Comparison of ENCODE assay signal across 15 mouse cellular contexts in the genomic region with DNA sequence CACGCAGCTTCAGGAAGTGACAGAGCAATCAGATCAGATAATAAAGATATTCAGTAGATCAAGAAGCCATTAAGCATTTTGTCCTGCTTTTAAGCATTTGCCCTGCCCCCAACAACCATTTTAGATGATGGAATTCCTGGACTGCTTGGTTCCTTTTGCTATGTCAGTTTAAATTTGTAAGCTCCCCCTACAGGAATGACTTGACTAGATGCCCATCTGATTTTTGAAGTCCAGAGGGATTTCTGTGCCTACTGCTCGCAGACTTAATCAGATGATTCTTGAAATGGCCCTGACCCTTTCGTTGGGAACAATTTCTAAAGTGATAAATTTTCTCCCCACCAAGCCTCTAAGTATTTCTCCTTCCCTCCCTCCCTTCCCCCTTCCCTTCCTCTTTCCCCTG. TPM values are rescaled to one million over a fixed set of nuclear protein-coding genes. Genes with fewer than 3 reads are reported as not detected.
A peak's percentile ranks its signal among the peaks of the same experiment; 100 is the strongest.
DNase-seq lines count a peak whose midpoint lies in the region; ATAC-seq and TF ChIP-seq lines count a peak whose summit lies in the region.
"Had no signal": no experiment of that assay in that cellular context is flagged by ENCODE, and none has a peak within 500 bp of the region (broad histone marks: within the 10 kb centered on the region; RNA-seq: fewer than 3 reads in every experiment).

No protein-coding gene starts in this region.

- H3K9ac ChIP-seq in heart, postnatal 0 days (replicated peaks; ENCODE audit: low read depth, low read length): no peak overlapping the region
- H3K9ac ChIP-seq in lung, postnatal 0 days (replicated peaks; ENCODE audit: low read depth): no peak overlapping the region
- H3K9ac ChIP-seq: liver, embryonic 12.5 days; midbrain, embryonic 12.5 days had no signal

- no peak for TF ChIP-seq CTCF in heart, postnatal 0 days (IDR thresholded peaks at IDR 0.05; ENCODE audit: low read depth)
- peak; percentile 25; the same call in 1 of the 2 replicates for TF ChIP-seq CTCF in lung, postnatal 0 days (IDR thresholded peaks at IDR 0.05)

- H3K36me3 ChIP-seq in heart, postnatal 0 days (replicated peaks; ENCODE audit: control insufficient read depth, insufficient read depth, low read length): no peaks in the 10 kb centered on the region
- no peaks in the 10 kb centered on the region for H3K36me3 ChIP-seq in lung, postnatal 0 days (ENCODE audit: insufficient read depth, low read length)
- H3K36me3 ChIP-seq in limb, embryonic 10.5 days: no peaks in the 10 kb centered on the region
- H3K36me3 ChIP-seq: G1E; liver, embryonic 12.5 days; midbrain, embryonic 12.5 days had no signal

- 17% methylated on average over 3 of the region's 3 CpGs for WGBS in heart, postnatal 0 days
- 26% methylated on average over 3 of the region's 3 CpGs for WGBS in lung, postnatal 0 days
- WGBS in limb, embryonic 10.5 days: 60% methylated on average over 3 of the region's 3 CpGs

- H3K9me3 ChIP-seq in heart, postnatal 0 days (replicated peaks; ENCODE audit: control insufficient read depth, low read length): no peaks in the 10 kb centered on the region
- H3K9me3 ChIP-seq in lung, postnatal 0 days (ENCODE audit: low read length): no peaks in the 10 kb centered on the region
- no peaks in the 10 kb centered on the region for H3K9me3 ChIP-seq in limb, embryonic 10.5 days (replicated peaks)
- H3K9me3 ChIP-seq: G1E; liver, embryonic 12.5 days; midbrain, embryonic 12.5 days had no signal

- no peak for TF ChIP-seq EP300 in heart, postnatal 0 days (IDR thresholded peaks at IDR 0.05; ENCODE audit: low read depth)
- no peak for TF ChIP-seq EP300 in lung, postnatal 0 days (IDR thresholded peaks at IDR 0.05)

- peaks cover 27% of the 10 kb centered on the region for H3K4me1 ChIP-seq in heart, postnatal 0 days (ENCODE audit: control insufficient read depth, insufficient read depth)
- H3K4me1 ChIP-seq in lung, postnatal 0 days (ENCODE audit: insufficient read depth, low read depth, low read length): peaks cover 7% of the 10 kb centered on the region; the same call in 1 of the 2 replicates
- H3K4me1 ChIP-seq in limb, embryonic 10.5 days: peaks cover 19% of the 10 kb centered on the region
- H3K4me1 ChIP-seq: midbrain, embryonic 12.5 days had no signal

- no peak overlapping the region for H3K4me2 ChIP-seq in heart, postnatal 0 days (ENCODE audit: low read depth, low read length)
- H3K4me2 ChIP-seq in lung, postnatal 0 days (replicated peaks; ENCODE audit: low read depth, low read length): no peak overlapping the region
- H3K4me2 ChIP-seq: liver, embryonic 12.5 days; midbrain, embryonic 12.5 days had no signal

- ATAC-seq in heart, postnatal 0 days (ENCODE audit: insufficient read depth, low read depth): no peak
- ATAC-seq in lung, postnatal 0 days: no peak
- ATAC-seq: inflammation-experienced regulatory T-cells, adult 6 months; liver, embryonic 12.5 days had no signal

- H3K27me3 ChIP-seq in heart, postnatal 0 days (ENCODE audit: control insufficient read depth, insufficient read depth, low read length): no peaks in the 10 kb centered on the region
- no peaks in the 10 kb centered on the region for H3K27me3 ChIP-seq in lung, postnatal 0 days (replicated peaks; ENCODE audit: insufficient read depth, low read length)
- 0 out of 2 replicates have a peak, but pooled peaks cover 6% of the 10 kb centered on the region for H3K27me3 ChIP-seq in limb, embryonic 10.5 days (ENCODE audit: low read depth, poor library complexity, severe bottlenecking)
- H3K27me3 ChIP-seq: midbrain, embryonic 12.5 days had no signal

- intact Hi-C loops in heart, postnatal 25 days (cut with DNase I): no loop called here

- no peak overlapping the region for H3K4me3 ChIP-seq in heart, postnatal 0 days (ENCODE audit: low read depth, low read length)
- H3K4me3 ChIP-seq in lung, postnatal 0 days (ENCODE audit: low read depth, low read length): no peak overlapping the region
- H3K4me3 ChIP-seq in limb, embryonic 10.5 days: no peak overlapping the region
- H3K4me3 ChIP-seq: liver, embryonic 12.5 days; midbrain, embryonic 12.5 days had no signal

- DNase-seq in adrenal gland, adult 2 months: peak; percentile 50
- no peak for DNase-seq in adrenal gland, adult 8-10 months
- DNase-seq in heart, postnatal 0 days (ENCODE audit: low spot score): no peak
- DNase-seq in heart, postnatal 25 days (ENCODE audit: low spot score): no peak
- DNase-seq in lung, postnatal 0 days (ENCODE audit: low spot score): no peak
- no peak for DNase-seq in lung, postnatal 36 days
- no peak for DNase-seq in limb, embryonic 10.5 days (ENCODE audit: low spot score)
- DNase-seq in T-cell, adult 2 months (ENCODE audit: low spot score): no peak
- DNase-seq: cerebellum, postnatal 14 days; thymus, postnatal 36 days had no signal

- peak overlapping the region; percentile 41; the same call in 1 of the 2 replicates for H3K27ac ChIP-seq in heart, postnatal 0 days (ENCODE audit: low read depth)
- H3K27ac ChIP-seq in lung, postnatal 0 days (ENCODE audit: low read length): no peak overlapping the region
- H3K27ac ChIP-seq in limb, embryonic 10.5 days: peak overlapping the region; percentile 23; the same call in 1 of the 2 replicates
- H3K27ac ChIP-seq: liver, embryonic 12.5 days; midbrain, embryonic 12.5 days had no signal

RNA-seq across cellular contexts. Expression of gene Tmigd3, which starts 1.9 kb away (rescaled TPM):
- not detected for total RNA-seq in adrenal gland, adult 2 months (2021)
- polyA plus RNA-seq in adrenal gland, adult 2 months (2012; rRNA removed): not detected in 2 replicates
- not detected for total RNA-seq in adrenal gland, adult 8-10 months (2022)
- total RNA-seq in heart, postnatal 0 days (2014; rRNA removed; ENCODE audit: low replicate concordance): not detected in 2 replicates
- polyA plus RNA-seq in heart, postnatal 0 days (2015; fragmentation: Nextera tagmentation; extraction: Ambion mirVana): 0.33 and 0.44 TPM in 2 replicates
- not detected for total RNA-seq in heart, postnatal 25 days (2021)
- 1.5 and 1.6 TPM in 2 replicates for polyA plus RNA-seq in lung, postnatal 0 days (2015; fragmentation: Nextera tagmentation; extraction: Ambion mirVana)
- 0.30 TPM in 1 of 2 replicates, not detected in the other for polyA plus RNA-seq in limb, embryonic 10.5 days (2016; fragmentation: Nextera tagmentation; extraction: Ambion mirVana)
- total RNA-seq: layer of hippocampus, postnatal 25 days had no signal
- polyA plus RNA-seq: inflammation-experienced regulatory T-cells, adult 6 months; midbrain, embryonic 12.5 days had no signal

RNA-seq across cellular contexts. Expression of gene Adora3, which starts 1.9 kb away (rescaled TPM):
- total RNA-seq in adrenal gland, adult 2 months (2021): under 1 TPM; 0.12 to 0.35 TPM
- polyA plus RNA-seq in adrenal gland, adult 2 months (2012; rRNA removed): 0.18 and 0.28 TPM in 2 replicates
- total RNA-seq in adrenal gland, adult 8-10 months (2022): under 1 TPM in 2 of 4 experiments, not detected in 2; 0.27 to 0.46 TPM
- not detected in 2 replicates for total RNA-seq in heart, postnatal 0 days (2014; rRNA removed; ENCODE audit: low replicate concordance)
- 0.14 and 0.21 TPM in 2 replicates for polyA plus RNA-seq in heart, postnatal 0 days (2015; fragmentation: Nextera tagmentation; extraction: Ambion mirVana)
- under 1 TPM; 0.21 to 0.25 TPM for total RNA-seq in heart, postnatal 25 days (2021)
- polyA plus RNA-seq in lung, postnatal 0 days (2015; fragmentation: Nextera tagmentation; extraction: Ambion mirVana): 0.82 and 0.89 TPM in 2 replicates
- 0.25 TPM in 1 of 2 replicates, not detected in the other for polyA plus RNA-seq in limb, embryonic 10.5 days (2016; fragmentation: Nextera tagmentation; extraction: Ambion mirVana)
- polyA plus RNA-seq: G1E; midbrain, embryonic 12.5 days had no signal

RNA-seq across cellular contexts. Expression of gene I830077J02Rik, which starts 59.9 kb away (rescaled TPM):
- 1 to 10 TPM in 1 of 2 experiments, under 1 TPM in 1; 0.29 to 1.7 TPM for total RNA-seq in adrenal gland, adult 2 months (2021)
- 0.43 and 0.56 TPM in 2 replicates for polyA plus RNA-seq in adrenal gland, adult 2 months (2012; rRNA removed)
- 1 to 10 TPM in 3 of 4 experiments, under 1 TPM in 1; 0.24 to 1.7 (median 1.2) TPM for total RNA-seq in adrenal gland, adult 8-10 months (2022)
- total RNA-seq in heart, postnatal 0 days (2014; rRNA removed; ENCODE audit: low replicate concordance): 0.04 TPM in 1 of 2 replicates, not detected in the other
- 0.82 and 0.88 TPM in 2 replicates for polyA plus RNA-seq in heart, postnatal 0 days (2015; fragmentation: Nextera tagmentation; extraction: Ambion mirVana)
- total RNA-seq in heart, postnatal 25 days (2021): under 1 TPM; 0.60 to 0.84 TPM
- 1.2 and 1.9 TPM in 2 replicates for polyA plus RNA-seq in lung, postnatal 0 days (2015; fragmentation: Nextera tagmentation; extraction: Ambion mirVana)
- 0.41 and 0.54 TPM in 2 replicates for polyA plus RNA-seq in limb, embryonic 10.5 days (2016; fragmentation: Nextera tagmentation; extraction: Ambion mirVana)
